Mouse (Mus musculus): ENCODE results near the gene Pde6h.

Gene Pde6h

DNA sequence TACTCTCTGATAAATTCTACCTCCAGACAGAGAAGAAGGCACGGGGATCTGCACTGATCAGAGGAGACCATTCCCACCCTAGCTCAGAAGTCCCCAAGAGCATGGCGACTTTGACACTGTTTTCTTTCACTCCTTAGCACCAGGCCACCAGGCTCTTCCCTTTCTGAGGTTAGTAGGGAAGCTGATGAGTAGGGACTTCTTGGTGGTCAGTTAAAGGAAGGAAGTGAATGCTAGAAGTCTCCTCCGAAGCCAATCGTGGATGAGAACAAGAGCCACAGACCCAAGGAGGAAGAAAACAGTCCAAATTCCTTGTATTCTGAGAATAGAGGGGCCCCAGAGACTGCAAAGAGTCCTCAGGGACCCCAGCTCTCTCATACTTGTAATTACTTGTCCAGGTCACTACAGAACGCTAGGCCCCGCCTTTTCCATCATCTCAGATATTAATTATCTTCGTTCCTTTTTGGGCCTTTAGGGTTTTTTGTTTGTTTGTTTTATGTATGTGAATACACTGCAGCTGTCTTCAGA, 65.0 kb downstream of the Pde6h start:
- no peak for DNase-seq

DNA sequence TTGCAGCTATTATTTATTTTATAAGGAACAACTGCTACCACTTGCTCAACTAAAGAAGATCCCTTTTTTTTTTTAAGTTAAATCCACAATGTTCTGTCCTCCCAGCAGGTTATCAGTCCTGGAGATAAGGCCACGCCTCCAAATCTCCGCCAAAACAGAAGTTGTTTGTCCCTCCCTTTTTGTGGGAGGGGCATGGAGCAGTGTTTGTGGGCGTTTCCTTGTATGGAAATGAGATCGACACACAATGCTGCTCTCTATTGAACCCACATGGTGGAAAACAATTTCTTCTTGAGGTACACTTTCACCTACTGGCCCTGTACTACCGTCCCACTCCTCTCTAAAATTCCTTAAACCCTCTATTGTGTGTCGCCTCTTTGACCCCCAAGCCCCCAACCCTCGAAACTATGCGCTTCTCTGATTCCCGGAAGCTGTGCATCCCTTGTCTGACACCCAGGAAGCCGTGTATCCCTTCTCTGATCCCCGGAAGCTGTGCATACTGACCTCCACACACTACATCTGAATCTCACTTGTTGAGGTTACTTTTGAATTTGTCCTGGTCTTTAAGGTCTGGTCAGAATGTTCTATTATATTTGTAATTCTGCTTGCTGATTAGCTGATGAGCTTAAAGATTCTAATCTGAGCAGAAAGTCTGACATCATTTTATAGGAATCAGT, 66.3 kb downstream of the Pde6h start:
- no peak for DNase-seq

DNA sequence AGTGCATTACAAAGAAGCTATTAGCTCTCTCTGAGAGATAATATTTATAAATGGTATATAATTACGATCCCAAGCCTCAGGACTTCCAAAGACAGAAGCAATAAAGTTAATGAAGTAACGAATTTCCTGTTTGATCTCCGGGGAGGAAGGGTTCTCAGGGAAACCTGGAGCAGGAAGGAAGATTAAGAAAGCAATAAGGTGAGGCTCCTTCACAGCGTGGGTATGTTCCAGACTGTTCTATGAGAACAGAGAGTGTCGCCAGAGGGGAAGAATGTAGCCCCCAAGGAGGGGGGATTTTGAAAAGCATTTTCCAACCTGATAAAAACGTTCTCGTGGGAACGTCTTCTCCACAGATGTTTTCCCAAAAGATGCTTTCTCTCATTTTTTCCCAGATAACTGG, 66.9 kb downstream of the Pde6h start:
- no peak for DNase-seq

DNA sequence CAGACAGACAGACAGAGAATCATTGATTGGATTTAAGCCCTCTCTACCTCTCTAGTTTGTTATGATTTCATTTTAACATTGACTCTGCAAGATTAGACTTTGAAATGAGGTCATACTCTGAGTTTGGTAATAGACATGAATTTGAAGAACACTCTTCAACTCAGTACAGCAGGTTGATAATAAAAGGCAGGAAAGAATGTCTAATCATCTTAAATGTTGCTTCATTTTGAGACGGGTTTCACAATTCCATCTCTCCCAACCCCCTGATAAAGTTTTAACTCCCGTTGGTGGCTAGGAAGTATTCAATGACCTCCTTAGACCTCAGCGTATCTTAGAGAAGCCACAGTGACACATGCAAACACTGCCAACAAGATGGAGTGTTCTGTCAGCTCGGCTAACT, 69.9 kb downstream of the Pde6h start:
- no peak for DNase-seq

DNA sequence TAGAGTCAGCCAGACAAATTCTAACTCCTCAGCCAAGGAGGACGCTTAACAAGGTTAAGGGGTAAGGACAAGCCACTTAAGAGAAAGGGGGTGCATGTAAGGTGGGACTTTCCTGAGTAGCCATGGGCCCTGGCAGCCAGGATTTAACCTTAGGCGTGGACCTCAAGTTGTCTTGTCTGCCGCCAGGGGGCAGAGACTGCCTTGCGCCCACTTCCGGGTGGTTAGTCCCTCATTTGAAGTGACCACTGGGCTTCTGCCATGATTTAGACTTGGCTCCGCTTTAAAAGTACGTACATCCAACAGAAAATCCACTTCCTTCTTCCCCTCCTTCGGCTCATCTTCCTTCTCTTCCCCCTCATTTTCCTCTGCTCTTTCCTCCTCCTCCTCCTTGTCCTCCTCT, 71.9 kb downstream of the Pde6h start:
- no peak for DNase-seq

DNA sequence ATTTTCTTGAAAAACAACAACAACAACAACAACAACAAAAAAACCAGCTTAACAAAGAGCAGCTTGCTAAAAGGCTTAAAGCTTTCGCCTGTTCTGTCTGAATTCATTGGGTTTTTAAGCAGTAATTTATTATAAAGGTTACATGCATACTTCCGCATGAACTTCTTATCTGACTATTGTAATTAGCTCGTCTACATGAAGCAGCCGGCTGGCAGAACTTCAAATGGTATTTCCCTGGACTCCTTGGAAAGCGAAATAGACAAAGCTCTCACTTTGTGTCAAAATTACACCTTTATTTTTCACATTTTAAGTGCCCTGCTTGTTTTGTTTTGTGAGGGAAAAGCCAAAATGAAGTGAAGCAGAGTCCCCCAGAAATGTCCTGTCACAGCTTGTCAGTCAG, 72.7 kb downstream of the Pde6h start:
- no peak for DNase-seq

DNA sequence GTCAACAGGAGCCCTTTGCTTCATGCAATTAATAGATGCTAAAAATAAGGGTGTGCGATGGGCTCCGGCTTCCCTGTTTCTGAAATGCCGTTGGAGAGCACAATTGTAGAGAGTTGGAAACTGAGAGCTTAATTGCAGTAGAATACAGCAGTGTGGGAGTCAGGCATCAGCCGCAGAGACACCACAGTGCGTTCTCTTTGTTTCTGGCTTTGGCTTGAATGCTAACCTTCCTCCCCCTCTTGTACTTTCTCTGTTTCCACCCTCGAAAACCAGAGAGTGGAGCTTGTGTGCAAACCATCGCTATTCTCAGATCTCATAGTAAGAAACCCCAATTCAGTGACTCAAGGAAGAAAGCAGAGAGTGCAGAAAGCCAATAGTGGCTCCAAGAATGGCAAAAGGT, 74.5 kb downstream of the Pde6h start:
- no peak for DNase-seq

DNA sequence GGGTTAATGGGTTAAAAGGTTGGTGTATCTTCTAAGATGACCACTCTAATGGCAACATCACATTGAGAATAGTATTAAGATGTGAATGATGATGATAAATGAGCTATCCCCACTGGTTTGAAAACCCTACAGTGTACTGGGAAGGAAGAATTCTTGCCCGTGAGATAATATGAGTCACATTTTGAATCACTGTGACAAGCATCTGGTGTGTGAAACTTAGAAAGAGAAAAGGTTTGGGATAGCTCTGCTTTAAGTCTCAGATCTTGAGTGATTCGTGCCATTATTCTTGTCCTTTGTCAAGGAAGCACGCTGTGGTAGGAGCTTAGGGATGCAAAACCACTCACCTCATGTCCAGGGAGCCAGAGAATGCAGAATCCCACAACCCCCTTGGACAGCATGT, 75.4 kb downstream of the Pde6h start:
- DNase-seq, result no peak

DNA sequence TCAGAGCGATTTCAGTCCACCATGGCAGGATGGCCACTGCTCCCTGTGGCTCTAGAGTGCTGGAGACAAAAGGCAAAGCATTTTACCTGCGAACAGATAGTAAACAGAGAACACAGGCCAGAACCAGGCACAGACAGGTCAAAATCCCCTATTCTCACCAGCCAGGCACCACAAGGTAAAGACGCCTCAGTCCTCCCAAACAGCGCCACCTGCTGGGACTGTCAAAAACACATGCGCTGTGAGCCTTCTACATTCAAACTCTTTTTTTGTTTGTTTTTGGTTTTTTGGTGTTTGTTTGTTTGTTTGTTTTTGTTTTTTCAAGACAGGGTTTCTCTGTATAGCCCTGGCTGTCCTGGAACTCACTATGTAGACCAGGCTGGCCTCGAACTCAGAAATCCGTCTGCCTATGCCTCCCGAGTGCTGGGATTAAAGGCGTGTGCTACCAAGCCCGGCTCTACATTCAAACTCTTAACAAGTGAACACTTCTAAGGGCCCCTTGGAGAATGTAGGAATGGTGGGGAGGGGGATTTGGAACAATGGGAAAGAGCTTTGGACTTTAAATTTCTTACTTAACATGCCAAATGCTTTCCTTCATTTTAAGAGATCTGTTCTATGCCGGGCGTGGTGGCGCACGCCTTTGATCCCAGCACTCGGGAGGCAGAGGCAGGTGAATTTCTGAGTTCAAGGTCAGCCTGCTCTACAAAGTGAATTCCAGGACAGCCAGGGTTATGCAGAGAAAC, 76.2 kb downstream of the Pde6h start:
- DNase-seq, result no peak

DNA sequence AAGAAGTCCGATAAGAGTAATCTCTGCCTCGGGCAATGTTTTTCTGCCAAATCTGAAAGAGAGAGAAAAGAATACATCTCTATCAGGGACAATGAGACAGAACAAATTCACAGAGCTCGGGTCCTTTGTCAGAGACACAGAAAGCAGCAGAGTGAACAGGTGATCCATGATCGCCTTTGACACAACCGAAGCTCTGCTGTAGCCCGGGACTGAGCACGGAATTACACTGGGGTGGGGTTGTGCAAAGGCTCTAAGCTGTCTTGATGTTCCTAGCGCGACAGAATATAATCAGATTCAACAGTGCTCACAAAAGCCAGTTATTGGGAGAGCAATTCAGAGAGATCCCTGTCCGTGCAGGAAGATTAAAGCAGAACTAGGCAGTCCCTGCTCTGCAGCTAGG, 77.1 kb downstream of the Pde6h start:
- no peak for DNase-seq

DNA sequence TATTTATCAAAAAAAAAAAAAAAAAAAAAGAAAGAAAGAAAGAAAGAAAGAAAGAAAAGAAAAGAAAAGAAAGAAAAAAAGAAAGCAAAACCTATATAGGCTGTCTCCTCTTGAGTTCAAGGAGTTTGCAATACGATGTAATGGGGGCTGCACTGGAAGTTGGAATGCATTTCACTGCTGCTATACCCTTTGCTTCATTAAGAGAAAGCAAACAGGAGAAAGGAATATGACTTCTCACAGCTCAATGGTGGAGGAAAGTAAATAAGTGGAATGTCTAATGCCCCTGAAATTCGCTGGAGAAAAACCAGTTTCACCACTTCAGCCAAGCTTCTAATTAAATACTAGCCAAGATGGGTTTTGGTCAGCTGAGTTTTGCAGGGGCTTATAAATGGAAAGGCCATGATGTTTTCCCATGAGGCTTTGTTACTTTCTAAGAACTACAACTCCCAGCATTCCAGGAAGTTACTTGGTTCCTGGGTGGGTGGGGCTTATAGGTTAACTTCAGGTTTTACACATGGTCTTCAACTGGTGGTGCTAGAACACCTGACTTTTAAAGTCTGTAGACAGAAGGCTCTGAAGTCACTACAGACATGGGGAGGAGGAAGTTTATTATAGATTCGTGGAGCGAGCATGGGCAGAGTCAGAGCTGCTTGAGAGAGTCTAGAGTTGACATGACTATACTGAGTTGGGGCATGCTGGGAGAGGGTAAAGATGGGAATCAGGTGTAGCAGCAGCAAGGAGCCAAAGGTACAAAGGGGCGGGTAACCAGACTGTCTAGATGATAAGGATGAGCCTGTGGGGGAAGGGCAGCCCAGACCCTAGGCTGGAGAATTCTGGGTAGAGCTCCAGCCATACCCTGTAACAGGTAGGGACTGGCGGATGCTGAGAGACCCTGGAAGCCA, 77.9 kb downstream of the Pde6h start:
- no peak for DNase-seq

DNA sequence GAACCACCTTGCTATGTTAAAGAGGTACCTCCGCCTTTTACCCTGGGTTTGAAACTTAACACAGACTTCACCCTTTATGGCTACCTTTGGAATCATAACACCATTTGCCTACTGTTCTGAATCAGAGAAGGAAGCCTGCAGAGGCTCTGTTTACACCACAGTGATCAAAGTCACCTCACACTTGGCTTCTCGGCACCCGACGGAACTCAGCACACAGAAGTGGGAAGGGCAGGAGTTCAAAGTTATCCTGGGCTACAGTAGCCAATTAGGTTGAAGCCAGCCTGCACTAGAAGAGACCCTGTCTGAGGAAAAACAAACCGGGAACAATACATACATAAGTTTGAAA, 78.5 kb downstream of the Pde6h start:
- no peak for DNase-seq

DNA sequence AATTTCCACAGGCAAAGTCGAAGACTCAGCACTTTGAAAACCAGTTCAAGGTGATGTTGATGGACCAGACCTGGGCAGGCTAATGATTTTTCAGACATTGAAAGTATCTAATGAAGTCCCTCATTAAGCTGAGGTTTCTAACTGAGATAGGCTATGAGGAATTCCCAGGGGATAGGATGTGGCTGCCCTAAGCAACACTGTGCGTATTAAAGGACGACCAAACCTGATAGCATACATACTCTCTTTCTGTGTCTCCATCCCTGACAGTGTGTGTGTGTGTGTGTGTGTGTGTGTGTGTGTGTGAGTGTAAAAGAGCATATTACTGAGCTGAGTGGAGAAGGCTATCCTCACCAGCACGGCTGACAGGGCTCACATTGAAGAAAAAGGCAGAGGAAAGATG, 80.7 kb downstream of the Pde6h start:
- DNase-seq, result no peak

DNA sequence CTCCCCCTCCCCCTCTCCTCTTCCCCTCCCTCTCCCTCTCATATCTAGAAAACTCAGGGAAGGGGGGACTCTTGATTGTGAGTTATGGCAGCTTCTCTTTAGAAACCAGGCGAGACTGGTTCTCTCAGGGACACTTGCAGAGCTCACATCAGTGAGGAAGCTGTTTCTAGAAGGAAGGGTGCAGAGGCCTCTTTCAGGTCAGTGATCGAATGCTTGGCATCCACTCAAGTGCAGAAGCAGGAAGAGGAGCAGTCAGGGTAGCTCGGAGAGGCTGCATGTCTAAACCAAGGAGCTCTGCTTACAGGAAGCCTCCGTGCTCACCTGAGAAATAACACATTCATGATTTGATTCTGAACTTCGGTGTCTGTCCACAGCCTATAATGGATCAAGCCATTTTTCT, 87.6 kb downstream of the Pde6h start:
- DNase-seq, result no peak

DNA sequence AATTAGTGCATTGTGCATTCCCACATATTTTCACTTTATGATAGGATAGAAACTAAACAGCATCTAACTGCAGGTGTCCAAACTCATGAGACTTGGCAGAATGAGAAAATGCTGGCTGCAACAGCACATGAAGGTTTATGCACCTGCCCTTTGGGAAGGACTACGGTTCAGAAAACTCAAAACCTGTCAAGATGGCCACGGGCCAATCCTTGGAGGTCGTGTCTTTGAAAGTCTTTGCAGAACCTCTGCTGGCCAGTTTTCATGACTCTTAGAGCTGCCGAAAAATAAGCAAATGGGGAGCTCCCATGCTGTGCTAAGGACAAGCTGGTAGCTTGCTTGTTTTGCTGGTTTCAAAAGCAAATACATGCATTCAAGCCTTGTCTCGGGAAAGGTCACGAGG, 90.7 kb downstream of the Pde6h start:
- DNase-seq, result no peak

DNA sequence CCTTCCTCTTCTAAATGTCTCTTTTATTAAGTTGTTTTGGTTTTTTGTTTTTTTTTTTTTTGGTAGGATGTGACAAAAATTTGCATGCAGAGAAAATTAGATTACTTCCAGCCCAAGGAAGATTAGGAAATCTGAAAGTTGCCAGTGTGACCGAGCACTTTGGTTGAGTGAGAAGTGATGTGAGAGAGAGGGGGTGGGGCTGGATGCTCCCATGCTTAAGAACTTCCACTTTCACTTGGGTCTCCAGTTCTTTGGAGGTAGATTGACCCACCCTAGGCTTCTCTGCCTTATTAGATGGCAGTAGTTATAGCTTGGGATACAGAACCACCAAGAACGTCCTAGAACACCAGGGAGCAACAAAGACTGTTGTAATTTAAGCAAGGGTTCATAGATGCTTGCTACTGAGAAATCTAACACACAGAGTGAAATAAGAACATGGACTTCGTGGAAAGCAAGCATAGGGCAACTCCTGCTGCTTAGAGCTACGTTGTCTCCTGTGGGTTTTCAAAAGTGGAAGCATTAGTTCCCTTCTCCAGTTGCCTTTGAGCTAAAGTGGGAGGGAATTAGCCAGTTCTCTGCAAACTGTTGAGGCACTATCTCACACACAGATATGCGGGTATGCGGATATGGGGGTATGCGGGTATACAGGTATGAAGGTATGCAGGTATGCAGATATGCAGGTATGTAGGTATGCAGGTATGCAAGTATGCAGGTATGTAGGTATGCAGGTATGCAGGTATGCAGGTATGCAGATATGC, 93.8 kb downstream of the Pde6h start:
- no peak for DNase-seq
